Mouse (Mus musculus): Measurements from ENCODE around the gene Dis3l. TPM values are rescaled to one million over a fixed set of nuclear protein-coding genes. Genes with fewer than 3 reads are reported as not detected.

Gene Dis3l
- total RNA-seq (2021), result 10 to 100 TPM; 18.3 to 20.3 TPM
- long read RNA-seq, experiment 1, transcript Dis3l-208 (17 exons, 3,575 nt), result major isoform, 5 of 10 reads
- long read RNA-seq, experiment 1, partial matches to known transcripts, result 4 of 10 reads
- long read RNA-seq, experiment 1, other reads (novel, unspliced or antisense), result 1 of 10 reads
- long read RNA-seq, experiment 2, transcript Dis3l-208 (17 exons, 3,575 nt), result major isoform, 23 of 31 reads
- long read RNA-seq, experiment 2, partial matches to known transcripts, result 4 of 31 reads
- long read RNA-seq, experiment 2, other reads (novel, unspliced or antisense), result 3 of 31 reads

GRCm38 (mm10) chr9:64341254-64341566 lies at the start of gene Dis3l:
TSS of gene Dis3l (minus strand) at chr9:64341288.
- DNase-seq (ENCODE audit: low spot score in 2 of 2), result no peak

GRCm38 (mm10) chr9:64389576-64390292 lies 48.6 kb upstream of the Dis3l start:
- DNase-seq (ENCODE audit: low spot score in 2 of 2), result no peak

DNA sequence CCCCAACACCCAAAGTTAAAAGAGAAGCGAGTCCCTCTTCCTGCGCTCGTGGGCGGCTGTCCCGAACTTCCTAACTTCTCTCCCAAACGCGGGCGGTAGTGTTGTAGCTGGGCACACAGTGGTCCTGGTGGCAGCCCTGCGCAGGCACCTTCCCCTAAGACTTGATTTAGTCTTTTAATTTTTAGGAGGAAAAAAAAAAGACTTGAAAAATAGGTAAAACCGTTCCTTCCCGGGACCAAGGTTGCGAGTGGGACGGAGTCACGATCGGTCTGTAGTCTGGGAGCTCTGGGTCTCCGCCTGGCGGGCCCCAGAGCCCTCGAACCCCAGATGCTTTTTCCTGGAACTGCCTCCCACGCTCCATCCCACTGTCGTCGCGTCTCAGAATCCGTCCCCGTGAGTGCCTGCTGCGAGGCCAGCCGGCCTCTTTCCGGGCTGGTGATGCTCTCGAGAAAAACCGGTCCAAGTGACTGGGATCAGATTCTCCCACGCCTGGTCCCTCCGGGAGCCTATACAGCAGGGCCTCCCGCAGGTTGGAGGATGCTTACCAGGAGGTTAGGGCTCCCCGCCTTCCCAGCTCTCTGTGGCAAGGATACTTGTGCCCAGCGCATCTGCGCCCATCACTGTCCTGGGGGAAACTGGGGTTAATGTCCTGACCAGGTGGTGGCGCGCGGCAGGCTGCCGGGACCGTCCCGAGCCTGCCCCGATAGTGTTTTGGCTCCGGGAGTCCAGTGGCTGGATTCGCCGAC lies 45.6 kb upstream of the Dis3l start:
- DNase-seq (ENCODE audit: low spot score in 2 of 2), result no peak

GRCm38 (mm10) chr9:64385511-64386465 lies 44.7 kb upstream of the Dis3l start, which contains the start of gene Megf11:
TSS of gene Megf11 (plus strand) at chr9:64385626.
- DNase-seq (ENCODE audit: low spot score in 2 of 2), result no peak

GRCm38 (mm10) chr9:64383021-64383788 lies 42.1 kb upstream of the Dis3l start:
- no peak for DNase-seq (ENCODE audit: low spot score in 2 of 2)

DNA sequence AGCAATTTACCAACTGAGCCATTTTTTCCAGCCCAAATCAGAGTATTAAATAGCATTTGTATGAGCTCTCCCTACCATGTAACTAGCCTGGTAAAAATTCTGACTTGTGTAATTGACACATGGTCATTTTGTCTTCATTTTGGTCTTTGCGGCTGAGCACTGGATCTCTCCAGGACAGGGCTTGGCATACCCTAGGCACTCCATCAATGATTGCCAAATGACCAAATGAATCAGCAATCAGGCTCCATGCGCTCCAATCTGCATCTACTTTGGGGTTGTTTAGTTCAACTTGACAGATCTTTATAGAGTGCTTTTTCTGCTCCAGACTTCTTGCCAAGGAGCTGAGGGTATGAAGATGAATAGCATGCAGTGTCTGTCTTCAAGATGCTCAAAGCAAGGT lies 35.3 kb upstream of the Dis3l start:
- DNase-seq (ENCODE audit: low spot score in 2 of 2), result no peak

DNA sequence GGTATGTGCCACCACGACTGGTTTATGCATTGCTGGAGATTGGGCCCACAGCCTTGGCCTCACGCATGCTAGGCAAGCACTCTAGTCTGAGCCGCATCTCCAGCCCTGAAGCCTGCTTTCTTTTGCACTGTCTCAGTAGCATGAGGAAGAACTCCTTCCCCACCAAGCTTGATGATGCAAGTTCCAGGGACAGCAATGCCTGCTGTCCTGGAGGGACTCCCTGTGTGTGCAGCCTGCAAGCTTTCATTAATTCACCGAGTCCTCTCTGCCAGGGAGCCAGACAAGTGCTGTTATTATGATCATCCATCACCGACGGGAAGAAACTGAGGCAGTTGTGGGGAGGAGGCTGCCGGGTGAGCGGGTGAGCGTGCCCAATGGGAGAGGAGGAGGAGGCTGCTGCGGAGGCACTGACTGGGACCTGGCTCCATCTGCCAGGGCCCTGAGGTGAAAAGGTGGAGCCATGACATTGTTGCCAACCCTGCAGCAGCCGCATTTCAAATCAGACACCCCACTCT lies 30.3 kb upstream of the Dis3l start:
- no peak for DNase-seq (ENCODE audit: low spot score in 2 of 2)

DNA sequence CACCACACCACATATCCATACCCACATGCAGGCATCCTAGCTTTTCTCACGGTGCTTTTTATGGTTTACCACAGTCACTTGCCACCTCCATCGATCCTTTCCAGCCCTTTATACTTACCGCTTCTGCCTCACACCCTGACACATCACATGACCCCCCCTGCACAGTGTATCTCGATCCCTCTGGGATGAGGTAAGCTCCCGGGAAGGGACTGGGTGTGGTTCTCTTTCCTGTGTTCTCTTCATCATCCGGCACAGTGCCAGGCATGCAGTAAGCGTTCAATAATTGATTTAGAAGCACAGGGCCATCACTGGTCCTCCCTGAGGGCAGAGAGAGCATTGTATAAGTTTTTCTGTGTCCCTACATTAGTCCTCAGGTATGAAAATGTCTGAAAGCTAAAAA lies 28.8 kb upstream of the Dis3l start:
- DNase-seq (ENCODE audit: low spot score in 2 of 2), result no peak

DNA sequence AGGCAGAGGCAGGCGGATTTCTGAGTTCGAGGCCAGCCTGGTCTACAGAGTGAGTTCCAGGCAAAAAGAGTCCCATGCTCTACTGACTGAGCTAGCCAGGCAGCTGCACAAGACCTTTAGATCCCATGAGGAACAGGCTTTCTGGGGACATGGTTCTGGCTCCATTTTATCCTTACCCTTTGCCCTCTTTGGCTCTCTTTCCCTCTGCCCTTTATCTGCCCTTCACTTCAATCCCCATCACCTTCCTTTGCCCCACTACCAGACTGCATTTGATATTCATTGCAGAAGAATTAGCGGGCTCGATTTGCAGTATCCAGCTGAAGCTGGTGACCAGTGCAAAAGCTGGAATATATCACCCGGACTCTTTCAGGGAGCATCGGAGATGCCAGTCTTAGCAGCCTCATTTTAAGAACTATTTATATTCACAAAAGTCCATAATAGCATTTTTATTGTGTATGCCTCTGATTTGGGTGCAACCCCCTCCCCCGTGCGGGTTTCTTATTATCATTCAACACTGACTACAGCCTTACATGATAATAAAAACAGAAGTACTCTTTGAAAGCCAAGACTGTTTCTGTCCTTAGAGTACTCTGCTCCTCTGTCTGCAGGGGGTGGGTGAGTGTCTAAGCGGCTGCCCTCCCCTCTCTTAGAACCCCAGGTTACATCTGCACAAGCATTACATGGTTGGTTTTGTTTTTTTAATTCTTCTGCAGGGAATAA lies 20.3 kb upstream of the Dis3l start:
- no peak for DNase-seq (ENCODE audit: low spot score in 2 of 2)

DNA sequence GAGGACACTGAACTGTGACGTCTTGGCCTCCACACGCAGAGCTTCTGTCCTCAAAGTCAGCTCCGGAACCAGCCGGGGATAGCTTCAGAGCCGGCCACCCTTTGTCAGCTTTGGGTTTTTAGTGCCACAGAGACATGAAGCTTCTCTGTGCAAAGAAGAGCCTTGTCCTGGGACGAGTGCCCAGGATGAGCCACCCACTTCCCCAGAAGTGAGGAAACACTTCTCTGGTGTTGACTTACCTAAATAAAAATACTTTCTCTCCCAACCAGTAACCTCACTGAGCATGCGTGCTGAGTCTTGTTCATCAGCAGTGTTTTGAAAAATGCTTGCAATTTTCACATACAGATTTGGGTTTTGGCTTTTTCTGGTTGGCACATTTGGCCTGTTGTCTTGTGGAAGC lies 14.5 kb upstream of the Dis3l start:
- no peak for DNase-seq (ENCODE audit: low spot score in 2 of 2)

- DNase-seq (ENCODE audit: low spot score in 2 of 2), result no peak
Observed at GRCm38 (mm10) chr9:64351191-64351590, 10.1 kb upstream of the Dis3l start.

- DNase-seq (ENCODE audit: low spot score in 2 of 2), result no peak
Observed at GRCm38 (mm10) chr9:64349490-64349889, 8.4 kb upstream of the Dis3l start.

GRCm38 (mm10) chr9:64347377-64347776 lies 6.3 kb upstream of the Dis3l start:
- no peak for DNase-seq (ENCODE audit: low spot score in 2 of 2)

- DNase-seq (ENCODE audit: low spot score in 2 of 2), result no peak
Observed at GRCm38 (mm10) chr9:64345931-64346330, 4.8 kb upstream of the Dis3l start.

DNA sequence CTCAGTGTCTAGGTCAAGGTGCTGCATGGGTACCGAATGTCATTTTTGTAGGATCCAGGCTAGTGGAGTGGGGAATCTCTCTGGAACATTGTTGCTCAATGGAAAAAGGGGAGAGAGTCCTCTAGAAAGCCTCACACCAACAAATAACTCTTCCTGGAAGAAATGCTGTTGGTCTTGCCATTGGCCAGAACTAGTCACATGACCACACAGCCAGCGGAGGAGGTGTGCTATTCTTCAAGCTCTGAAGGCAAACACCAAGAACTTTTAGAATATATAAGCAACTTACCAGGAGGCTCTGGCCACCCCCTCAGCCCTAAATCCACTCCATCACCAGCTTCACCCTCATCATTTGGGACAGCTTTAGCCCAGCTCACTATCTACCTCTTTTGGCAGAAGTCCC lies 2.6 kb upstream of the Dis3l start:
- no peak for DNase-seq (ENCODE audit: low spot score in 2 of 2)

DNA sequence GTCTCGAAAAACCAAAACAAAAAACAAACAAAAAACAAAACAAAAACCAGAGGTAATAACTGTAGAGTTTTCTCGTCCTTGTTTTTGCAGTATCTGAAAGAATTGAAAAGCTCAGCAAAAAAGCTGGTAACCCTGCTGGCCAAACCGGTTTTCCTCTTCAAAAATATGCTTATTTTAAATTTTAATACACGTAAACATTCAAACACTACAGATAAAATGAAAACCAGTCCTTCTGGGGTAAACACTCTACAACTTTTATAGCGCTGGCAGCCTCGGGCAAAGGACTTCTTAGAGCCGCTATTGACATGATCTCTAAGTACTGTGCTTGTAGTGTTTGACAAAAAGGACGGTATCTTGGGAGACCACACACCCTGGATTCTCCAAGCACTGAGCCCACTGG lies 583 bp upstream of the Dis3l start:
- no peak for DNase-seq (ENCODE audit: low spot score in 2 of 2)

- peak; percentile 58 to 59 for DNase-seq (ENCODE audit: low spot score in 2 of 2)
Observed at GRCm38 (mm10) chr9:64340351-64341253, 486 bp downstream of the Dis3l start.

DNA sequence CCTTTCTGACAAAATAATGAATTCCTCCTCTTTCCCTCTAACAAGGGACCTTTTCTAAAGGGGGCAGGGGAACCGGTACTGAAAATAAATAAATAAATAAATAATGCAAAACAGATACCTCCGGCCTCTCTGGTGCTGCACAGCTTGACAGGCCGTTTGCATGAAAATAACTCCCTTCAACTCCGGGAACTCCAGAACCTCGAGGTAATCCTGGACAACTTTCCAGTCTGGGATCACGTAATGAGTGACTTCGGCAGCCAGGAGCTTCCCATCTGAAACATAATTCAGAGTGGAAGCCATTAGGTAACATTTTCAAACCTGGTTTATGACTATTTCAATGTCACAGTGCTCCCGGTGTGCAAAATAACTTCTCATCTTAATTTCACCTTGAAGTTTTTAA lies 1.7 kb downstream of the Dis3l start:
- no peak for DNase-seq (ENCODE audit: low spot score in 2 of 2)
